Mouse (Mus musculus) G1E (cell line): Measurements from ENCODE around the gene Hid1.

Source experiments
- CTCF ChIP-seq: IDR thresholded peaks from 2 replicates; pipeline ENCODE4 v1.5.1; 2012; ENCODE audit warnings: low read depth, low read length, inconsistent platforms, mixed read lengths
- GATA1 ChIP-seq: IDR thresholded peaks from 2 replicates; pipeline ENCODE4 v1.6.1; 2012; ENCODE audit warnings: borderline replicate concordance, low read length, inconsistent platforms, mixed read lengths
- GATA2 ChIP-seq: IDR thresholded peaks from 2 replicates; pipeline ENCODE4 v1.6.1; 2012; ENCODE audit warnings: low read depth, low read length, inconsistent platforms, borderline replicate concordance
- POLR2AphosphoS5 ChIP-seq: IDR thresholded peaks from 2 replicates; pipeline ENCODE4 v1.6.1; 2012; ENCODE audit warnings: low read depth, low read length, inconsistent platforms; ENCODE audit not compliant: insufficient replicate concordance
- TAL1 ChIP-seq: conservative IDR thresholded peaks from 2 replicates; pipeline ENCODE4 v1.6.1; 2012; ENCODE audit warnings: low read depth, low read length, inconsistent platforms, mixed read lengths

- no peak for TF ChIP-seq CTCF
- TF ChIP-seq POLR2AphosphoS5 = no peak
- TF ChIP-seq GATA2 = no peak
- TF ChIP-seq TAL1 = no peak
- TF ChIP-seq GATA1 = no peak
These were observed 23.8 kb upstream of the Hid1 start for GRCm38 (mm10) chr11:115391358-115391757.
